Mouse (Mus musculus): ENCODE data around the gene Fxyd3. TPM values are rescaled to one million over a fixed set of nuclear protein-coding genes. Genes with fewer than 3 reads are reported as not detected.

Fxyd3 gene
- polyA plus RNA-seq, 1 experiment, result 0.01 TPM

GRCm38 (mm10) chr7:31107781-31108180 is 31.3 kb upstream of the Fxyd3 start:
- no peak overlapping the region for H3ac ChIP-seq (ENCODE audit: control insufficient read depth, insufficient read length)
- H3K4me3 ChIP-seq, result no peak overlapping the region
- peaks cover 23% of the 10 kb centered on the region for H3K27me3 ChIP-seq (ENCODE audit: control insufficient read depth, insufficient read depth, insufficient read length)
- no peaks in the 10 kb centered on the region for H3K36me3 ChIP-seq (ENCODE audit: control insufficient read depth, insufficient read depth)
- H3K4me2 ChIP-seq (ENCODE audit: low read depth), result no peak overlapping the region
- TF ChIP-seq E2F4 (IDR thresholded peaks at IDR 0.05; ENCODE audit: insufficient read depth) (no peak), REST (IDR thresholded peaks at IDR 0.05; ENCODE audit: insufficient read depth, insufficient read length) (no peak), POLR2AphosphoS2 (IDR thresholded peaks at IDR 0.05; ENCODE audit: insufficient read length, low read depth) (no peak), TCF12 (IDR thresholded peaks at IDR 0.05; ENCODE audit: insufficient read depth, poor library complexity, severe bottlenecking) (no peak), TCF3 (IDR thresholded peaks at IDR 0.05; ENCODE audit: insufficient read length, low read depth) (no peak), MYOG (IDR thresholded peaks at IDR 0.05; ENCODE audit: control insufficient read depth in 1 of 3, insufficient read depth in 1 of 3, insufficient read length in 2 of 3, low read depth in 2 of 3) (no peak), SRF (IDR thresholded peaks at IDR 0.05; ENCODE audit: control insufficient read depth, insufficient read length, low read depth) (no peak), CEBPB (IDR thresholded peaks at IDR 0.05; ENCODE audit: insufficient read depth, poor library complexity, severe bottlenecking) (no peak), MYOD1 (IDR thresholded peaks at IDR 0.05; ENCODE audit: control insufficient read depth in 1 of 3, insufficient read length in 2 of 3, low read depth in 2 of 3) (no peak), POLR2A (IDR thresholded peaks at IDR 0.05; ENCODE audit: insufficient read length, low read depth) (no peak), USF1 (IDR thresholded peaks at IDR 0.05; ENCODE audit: low read depth) (no peak), MAX (IDR thresholded peaks at IDR 0.05; ENCODE audit: low read depth) (no peak)
- no peaks in the 10 kb centered on the region for H3K79me2 ChIP-seq (ENCODE audit: control insufficient read depth, insufficient read depth)

GRCm38 (mm10) chr7:31106166-31106565 is 29.7 kb upstream of the Fxyd3 start:
- Histone ChIP-seq H3K36me3 (ENCODE audit: control insufficient read depth, insufficient read depth) (no peaks in the 10 kb centered on the region), H3ac (ENCODE audit: control insufficient read depth, insufficient read length) (no peak overlapping the region), H3K79me2 (ENCODE audit: control insufficient read depth, insufficient read depth) (no peaks in the 10 kb centered on the region), H3K4me3 (no peak overlapping the region), H3K27me3 (ENCODE audit: control insufficient read depth, insufficient read depth, insufficient read length) (peaks cover 33% of the 10 kb centered on the region), H3K4me2 (ENCODE audit: low read depth) (no peak overlapping the region)
- no peak for TF ChIP-seq MAX (IDR thresholded peaks at IDR 0.05; ENCODE audit: low read depth)
- TF ChIP-seq POLR2A (IDR thresholded peaks at IDR 0.05; ENCODE audit: insufficient read length, low read depth), result no peak
- no peak for TF ChIP-seq SRF (IDR thresholded peaks at IDR 0.05; ENCODE audit: control insufficient read depth, insufficient read length, low read depth)
- no peak for TF ChIP-seq TCF3 (IDR thresholded peaks at IDR 0.05; ENCODE audit: insufficient read length, low read depth)
- TF ChIP-seq POLR2AphosphoS2 (IDR thresholded peaks at IDR 0.05; ENCODE audit: insufficient read length, low read depth), result no peak
- TF ChIP-seq REST (IDR thresholded peaks at IDR 0.05; ENCODE audit: insufficient read depth, insufficient read length), result no peak
- TF ChIP-seq TCF12 (IDR thresholded peaks at IDR 0.05; ENCODE audit: insufficient read depth, poor library complexity, severe bottlenecking), result no peak
- TF ChIP-seq MYOG (IDR thresholded peaks at IDR 0.05; ENCODE audit: control insufficient read depth in 1 of 3, insufficient read depth in 1 of 3, insufficient read length in 2 of 3, low read depth in 2 of 3), result no peak
- no peak for TF ChIP-seq CEBPB (IDR thresholded peaks at IDR 0.05; ENCODE audit: insufficient read depth, poor library complexity, severe bottlenecking)
- TF ChIP-seq E2F4 (IDR thresholded peaks at IDR 0.05; ENCODE audit: insufficient read depth), result no peak
- no peak for TF ChIP-seq USF1 (IDR thresholded peaks at IDR 0.05; ENCODE audit: low read depth)
- TF ChIP-seq MYOD1 (IDR thresholded peaks at IDR 0.05; ENCODE audit: control insufficient read depth in 1 of 3, insufficient read length in 2 of 3, low read depth in 2 of 3), result no peak

- Histone ChIP-seq H3K4me2 (ENCODE audit: low read depth) (no peak overlapping the region), H3K4me3 (no peak overlapping the region), H3ac (ENCODE audit: control insufficient read depth, insufficient read length) (no peak overlapping the region), H3K79me2 (ENCODE audit: control insufficient read depth, insufficient read depth) (no peaks in the 10 kb centered on the region), H3K27me3 (ENCODE audit: control insufficient read depth, insufficient read depth, insufficient read length) (peaks cover 33% of the 10 kb centered on the region), H3K36me3 (ENCODE audit: control insufficient read depth, insufficient read depth) (no peaks in the 10 kb centered on the region)
- TF ChIP-seq MYOD1 (IDR thresholded peaks at IDR 0.05; ENCODE audit: control insufficient read depth in 1 of 3, insufficient read length in 2 of 3, low read depth in 2 of 3) (no peak), CEBPB (IDR thresholded peaks at IDR 0.05; ENCODE audit: insufficient read depth, poor library complexity, severe bottlenecking) (no peak), REST (IDR thresholded peaks at IDR 0.05; ENCODE audit: insufficient read depth, insufficient read length) (no peak)
Observed at GRCm38 (mm10) chr7:31105061-31105768, 28.7 kb upstream of the Fxyd3 start.

GRCm38 (mm10) chr7:31100786-31101185 is 24.3 kb upstream of the Fxyd3 start:
- no peak overlapping the region for H3K4me3 ChIP-seq
- H3K4me2 ChIP-seq (ENCODE audit: low read depth), result no peak overlapping the region
- H3K36me3 ChIP-seq (ENCODE audit: control insufficient read depth, insufficient read depth), result no peaks in the 10 kb centered on the region
- H3K27me3 ChIP-seq (ENCODE audit: control insufficient read depth, insufficient read depth, insufficient read length), result peaks cover 33% of the 10 kb centered on the region
- TF ChIP-seq USF1 (IDR thresholded peaks at IDR 0.05; ENCODE audit: low read depth), result no peak
- no peak for TF ChIP-seq MAX (IDR thresholded peaks at IDR 0.05; ENCODE audit: low read depth)
- no peak overlapping the region for H3ac ChIP-seq (ENCODE audit: control insufficient read depth, insufficient read length)
- no peaks in the 10 kb centered on the region for H3K79me2 ChIP-seq (ENCODE audit: control insufficient read depth, insufficient read depth)

- H3K36me3 ChIP-seq (ENCODE audit: control insufficient read depth, insufficient read depth), result no peaks in the 10 kb centered on the region
- peaks cover 26% of the 10 kb centered on the region for H3K27me3 ChIP-seq (ENCODE audit: control insufficient read depth, insufficient read depth, insufficient read length)
- H3K79me2 ChIP-seq (ENCODE audit: control insufficient read depth, insufficient read depth), result no peaks in the 10 kb centered on the region
- no peak overlapping the region for H3K4me3 ChIP-seq
- TF ChIP-seq POLR2AphosphoS2 (IDR thresholded peaks at IDR 0.05; ENCODE audit: insufficient read length, low read depth) (no peak), CEBPB (IDR thresholded peaks at IDR 0.05; ENCODE audit: insufficient read depth, poor library complexity, severe bottlenecking) (no peak), E2F4 (IDR thresholded peaks at IDR 0.05; ENCODE audit: insufficient read depth) (no peak), MYOD1 (IDR thresholded peaks at IDR 0.05; ENCODE audit: control insufficient read depth in 1 of 3, insufficient read length in 2 of 3, low read depth in 2 of 3) (no peak), REST (IDR thresholded peaks at IDR 0.05; ENCODE audit: insufficient read depth, insufficient read length) (no peak), SRF (IDR thresholded peaks at IDR 0.05; ENCODE audit: control insufficient read depth, insufficient read length, low read depth) (no peak), TCF12 (IDR thresholded peaks at IDR 0.05; ENCODE audit: insufficient read depth, poor library complexity, severe bottlenecking) (no peak)
- no peak overlapping the region for H3K4me2 ChIP-seq (ENCODE audit: low read depth)
- no peak overlapping the region for H3ac ChIP-seq (ENCODE audit: control insufficient read depth, insufficient read length)
Observed at GRCm38 (mm10) chr7:31099612-31099982, 23.1 kb upstream of the Fxyd3 start.
